Mouse (Mus musculus) neural tube, embryonic 13.5 days (tissue): ENCODE results near the gene Cst3. TPM values are rescaled to one million over a fixed set of nuclear protein-coding genes. Genes with fewer than 3 reads are reported as not detected.

Experiments
- ATAC-seq: fragments of 200-750 bp; cut with Nextera tagmentation; 2 replicates; pipeline ENCODE4 v1.8.0; 2017; ENCODE audit warnings: low read depth, mild to moderate bottlenecking, moderate TSS enrichment, moderate library complexity
- H3K27ac ChIP-seq: fragments of 300-500 bp; sonication (generic); replicated peaks from 2 replicates; pipeline ENCODE4 v1.5.1; 2015; ENCODE audit warnings: moderate library complexity, mild to moderate bottlenecking, inconsistent platforms
- H3K27me3 ChIP-seq: fragments of 300-500 bp; sonication (generic); 2 replicates; pipeline ENCODE4 v1.6.1; 2015; ENCODE audit warnings: mild to moderate bottlenecking, inconsistent platforms
- H3K36me3 ChIP-seq: fragments of 300-500 bp; sonication (generic); 2 replicates; pipeline ENCODE4 v1.6.1; 2015; ENCODE audit warnings: mild to moderate bottlenecking, inconsistent platforms
- H3K4me1 ChIP-seq: fragments of 300-500 bp; sonication (generic); replicated peaks from 2 replicates; pipeline ENCODE4 v1.6.1; 2015; ENCODE audit warnings: inconsistent platforms
- H3K4me2 ChIP-seq: fragments of 300-500 bp; sonication (generic); 2 replicates; pipeline ENCODE4 v1.6.1; 2015; ENCODE audit warnings: inconsistent platforms, mild to moderate bottlenecking, moderate library complexity
- H3K4me3 ChIP-seq: fragments of 300-500 bp; sonication (generic); 2 replicates; pipeline ENCODE4 v1.5.1; 2015; ENCODE audit warnings: mild to moderate bottlenecking, inconsistent platforms
- H3K9ac ChIP-seq: fragments of 300-500 bp; sonication (generic); 2 replicates; pipeline ENCODE4 v1.6.1; 2015; ENCODE audit warnings: moderate library complexity, mild to moderate bottlenecking, inconsistent platforms
- H3K9me3 ChIP-seq: fragments of 300-500 bp; sonication (generic); 2 replicates; pipeline ENCODE4 v1.6.1; 2016; ENCODE audit warnings: inconsistent platforms
- WGBS: fragments of 180-500 bp; shearing (Covaris S2); methylation state at CpG from one replicate; pipeline ENCODE4 v1.1.7; 2015; 5-methylcytosine and 5-hydroxymethylcytosine counted together
- polyA plus RNA-seq: library from polyadenylated mRNA; unstranded; fragments of >200 nt; fragmentation: Nextera tagmentation; extraction: Ambion mirVana; gene quantifications from 2 replicates; pipeline ENCODE4 v1.2.1, GENCODE M21; 2015

The Cst3 gene
- polyA plus RNA-seq, 1 experiment from 2014 or later, result 524 TPM

DNA sequence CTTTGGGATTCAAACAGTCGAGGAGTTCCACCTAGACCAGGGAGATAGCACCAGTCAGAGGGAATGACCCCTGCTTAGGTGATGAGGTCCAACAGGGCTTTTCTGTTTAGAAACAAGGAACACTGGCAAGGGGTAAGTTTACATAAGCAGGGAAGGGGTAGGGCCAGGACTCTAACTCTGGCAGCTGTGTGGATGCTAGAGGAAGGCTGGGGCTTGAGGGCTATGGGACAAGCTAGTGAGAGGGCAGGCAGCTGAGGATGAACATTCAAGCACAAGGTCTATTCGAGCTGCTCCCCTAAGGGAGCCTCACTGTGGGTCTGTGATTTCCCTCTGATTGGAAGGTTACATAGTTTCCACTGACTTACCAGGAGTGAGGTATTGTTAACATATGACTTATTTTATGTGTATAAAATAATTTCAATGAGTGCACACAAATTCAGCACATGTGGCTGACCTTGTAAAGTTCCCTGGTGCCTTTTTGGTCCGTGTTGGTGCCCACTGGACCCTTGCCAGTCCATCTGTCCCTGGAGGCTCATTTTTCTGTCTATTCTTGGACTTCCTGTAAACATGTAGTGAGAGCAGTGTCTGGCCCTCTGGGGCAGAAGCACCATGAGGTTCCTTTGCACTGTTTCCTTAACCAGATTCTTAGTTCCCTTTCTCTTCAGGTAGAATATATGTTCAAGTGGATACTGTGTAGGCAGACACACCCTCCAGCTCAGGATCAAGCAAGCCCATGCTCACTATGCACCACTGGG is 1.7 kb upstream of the Cst3 start:
- no peaks in the 10 kb centered on the region for H3K27me3 ChIP-seq
- no peak overlapping the region for H3K9ac ChIP-seq
- ATAC-seq, result no peak
- no peaks in the 10 kb centered on the region for H3K9me3 ChIP-seq
- no peak overlapping the region for H3K27ac ChIP-seq
- H3K4me3 ChIP-seq, result no peak overlapping the region
- H3K4me2 ChIP-seq, result no peak overlapping the region
- 57% methylated on average over 3 of the region's 3 CpGs for WGBS
- H3K36me3 ChIP-seq, result peaks cover 6% of the 10 kb centered on the region
- peaks cover 29% of the 10 kb centered on the region for H3K4me1 ChIP-seq

DNA sequence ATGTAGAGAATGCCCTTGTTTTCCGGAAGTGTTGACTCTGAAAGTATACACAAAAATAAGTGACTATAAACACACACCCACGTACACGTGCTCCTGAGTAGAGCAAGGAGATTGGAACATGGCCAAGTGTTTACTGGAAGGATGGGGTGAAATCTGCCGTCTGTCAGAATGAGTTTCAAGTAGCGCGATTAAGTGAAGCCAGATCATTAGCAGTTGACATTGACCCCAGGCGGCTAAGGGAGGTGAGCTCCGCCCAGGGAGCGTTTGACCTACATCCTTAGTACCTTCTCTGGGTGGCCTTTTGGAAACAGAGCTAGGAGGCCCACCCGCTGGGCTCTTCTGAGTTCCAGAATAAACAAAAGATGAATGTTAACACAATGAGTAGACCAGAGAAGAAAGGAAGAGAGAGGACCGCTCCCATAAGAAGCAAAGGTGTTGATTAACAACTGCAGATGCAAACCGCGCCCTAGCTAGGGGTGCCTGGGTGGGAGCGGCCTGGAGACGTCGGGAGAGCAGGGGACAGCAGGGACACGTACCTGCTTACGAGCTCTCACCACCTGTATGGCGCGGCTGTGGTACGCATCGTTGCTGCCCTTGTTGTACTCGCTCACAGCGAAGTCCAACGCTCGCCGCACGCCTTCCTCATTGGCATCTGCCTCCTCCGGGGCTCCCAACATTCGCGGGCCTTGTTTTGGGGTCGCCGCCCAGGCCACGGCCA is 716 bp downstream of the Cst3 start:
- Histone ChIP-seq H3K36me3 (peaks cover 24% of the 10 kb centered on the region), H3K4me3 (peak overlapping the region; percentile 92), H3K27ac (peak overlapping the region; percentile 88), H3K4me2 (peak overlapping the region; percentile 92), H3K4me1 (peaks cover 31% of the 10 kb centered on the region), H3K9ac (peak overlapping the region; percentile 86), H3K27me3 (no peaks in the 10 kb centered on the region), H3K9me3 (no peaks in the 10 kb centered on the region)
- ATAC-seq, result peak; percentile 80
- WGBS, result 1% methylated on average over 34 of the region's 34 CpGs

DNA sequence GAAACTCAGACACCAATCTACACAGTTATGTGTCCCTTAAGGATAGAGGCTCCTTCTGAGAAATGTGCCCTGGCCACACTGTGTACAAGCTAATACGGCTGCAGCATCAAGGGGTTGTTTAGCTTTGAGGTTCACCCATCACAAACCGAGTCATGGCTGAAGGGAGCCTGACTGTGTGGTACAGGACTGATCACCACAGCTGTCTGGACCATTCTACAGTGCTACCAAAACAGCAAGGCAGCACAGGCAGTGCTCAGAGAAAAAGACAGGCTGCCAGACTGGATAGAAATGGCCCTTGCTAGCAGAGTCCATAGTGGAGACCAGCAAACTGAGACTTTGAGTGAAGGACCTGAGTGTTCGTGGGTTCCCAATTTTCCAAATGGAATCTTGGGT is 1.3 kb downstream of the Cst3 start:
- H3K27ac ChIP-seq, result no peak overlapping the region
- H3K4me1 ChIP-seq, result peaks cover 31% of the 10 kb centered on the region
- H3K9ac ChIP-seq, result peak overlapping the region; percentile 86
- H3K27me3 ChIP-seq, result no peaks in the 10 kb centered on the region
- ATAC-seq, result 0 out of 2 replicates have a peak, but pooled peaks have one; percentile 8
- 64% methylated on average over 3 of the region's 3 CpGs for WGBS
- peak overlapping the region; percentile 92 for H3K4me3 ChIP-seq
- no peaks in the 10 kb centered on the region for H3K9me3 ChIP-seq
- peaks cover 24% of the 10 kb centered on the region for H3K36me3 ChIP-seq
- peak overlapping the region; percentile 92 for H3K4me2 ChIP-seq

DNA sequence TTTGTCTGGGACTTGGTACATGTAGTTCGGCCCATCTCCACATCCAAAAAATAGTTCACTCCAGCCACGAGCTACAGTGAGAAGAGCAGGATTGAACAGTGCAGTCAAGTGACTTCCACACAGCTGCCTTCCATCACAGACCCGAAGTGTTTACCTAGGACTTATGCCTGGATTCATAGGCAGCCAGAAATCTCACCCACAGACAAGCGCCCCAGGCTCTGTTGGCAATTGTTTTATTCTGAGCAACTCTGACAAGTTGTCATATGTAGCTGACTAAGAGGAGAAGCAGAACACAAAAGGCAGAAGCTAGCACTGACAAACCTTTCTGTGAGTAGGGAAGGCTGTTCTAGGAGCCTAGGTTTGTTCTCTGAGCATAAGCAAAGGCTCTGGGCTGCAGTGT is 2.6 kb downstream of the Cst3 start:
- peak overlapping the region; percentile 92 for H3K4me3 ChIP-seq

DNA sequence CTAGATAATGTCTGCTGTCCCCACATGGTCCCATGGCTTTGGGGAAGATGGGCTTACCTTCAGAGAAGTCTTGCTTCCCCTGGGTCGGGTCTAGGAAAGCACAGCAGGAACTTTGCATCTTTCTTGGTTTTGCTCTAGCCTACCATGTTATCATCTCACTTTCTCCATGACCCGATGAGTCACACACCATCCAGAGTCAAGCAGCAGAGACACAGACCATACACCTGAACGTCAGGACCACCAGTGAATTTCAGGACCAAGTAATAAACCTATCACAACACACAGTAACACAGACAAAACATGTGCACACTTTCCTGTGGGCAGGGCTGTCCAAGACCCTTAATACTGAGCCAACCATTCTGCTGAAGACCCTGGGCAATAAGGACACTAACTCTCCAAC is 5.0 kb downstream of the Cst3 start:
- H3K27ac ChIP-seq, result no peak overlapping the region
- H3K9me3 ChIP-seq, result no peaks in the 10 kb centered on the region
- H3K4me1 ChIP-seq, result peaks cover 26% of the 10 kb centered on the region
- H3K27me3 ChIP-seq, result no peaks in the 10 kb centered on the region
- H3K4me2 ChIP-seq, result no peak overlapping the region
- no peak for ATAC-seq
- WGBS, result 88% methylated on average over 3 of the region's 3 CpGs
- no peak overlapping the region for H3K4me3 ChIP-seq
- no peak overlapping the region for H3K9ac ChIP-seq
- peaks cover 24% of the 10 kb centered on the region for H3K36me3 ChIP-seq

More for the DNA sequence above, 2.6 kb downstream of the Cst3 start:
- peak overlapping the region; percentile 92 for H3K4me2 ChIP-seq
- WGBS, result 87% methylated on average over 4 of the region's 4 CpGs
- H3K36me3 ChIP-seq, result peaks cover 24% of the 10 kb centered on the region
- H3K27me3 ChIP-seq, result no peaks in the 10 kb centered on the region
- no peak for ATAC-seq
- H3K9ac ChIP-seq, result peak overlapping the region; percentile 86; the same call in 1 of the 2 replicates
- no peaks in the 10 kb centered on the region for H3K9me3 ChIP-seq
- H3K4me1 ChIP-seq, result peaks cover 31% of the 10 kb centered on the region
- H3K27ac ChIP-seq, result no peak overlapping the region

DNA sequence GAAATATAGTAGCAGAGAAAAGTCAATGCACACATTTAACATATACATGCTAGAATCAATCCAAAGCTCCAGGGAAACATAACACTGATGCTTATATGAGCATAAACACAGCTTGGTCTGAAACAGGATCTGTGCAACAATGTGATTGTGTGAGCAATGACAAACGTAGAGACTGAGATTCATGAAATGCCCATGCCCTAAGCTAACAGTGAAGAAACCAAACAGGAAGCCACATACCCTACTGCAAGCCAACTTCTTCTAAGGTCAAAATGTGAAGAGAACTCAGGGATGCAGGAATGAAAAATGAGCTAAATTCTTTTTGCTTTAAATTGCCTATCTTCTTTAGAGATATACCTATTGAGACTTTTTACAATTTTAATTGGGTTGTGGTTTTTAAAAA is 6.5 kb downstream of the Cst3 start:
- H3K4me1 ChIP-seq, result peaks cover 20% of the 10 kb centered on the region
- 79% methylated on average over 1 of the region's 1 CpGs for WGBS
- ATAC-seq, result no peak
- peaks cover 24% of the 10 kb centered on the region for H3K36me3 ChIP-seq
- no peak overlapping the region for H3K27ac ChIP-seq
- no peaks in the 10 kb centered on the region for H3K27me3 ChIP-seq
- H3K4me3 ChIP-seq, result no peak overlapping the region
- H3K9ac ChIP-seq, result no peak overlapping the region
- H3K4me2 ChIP-seq, result no peak overlapping the region
- no peaks in the 10 kb centered on the region for H3K9me3 ChIP-seq

DNA sequence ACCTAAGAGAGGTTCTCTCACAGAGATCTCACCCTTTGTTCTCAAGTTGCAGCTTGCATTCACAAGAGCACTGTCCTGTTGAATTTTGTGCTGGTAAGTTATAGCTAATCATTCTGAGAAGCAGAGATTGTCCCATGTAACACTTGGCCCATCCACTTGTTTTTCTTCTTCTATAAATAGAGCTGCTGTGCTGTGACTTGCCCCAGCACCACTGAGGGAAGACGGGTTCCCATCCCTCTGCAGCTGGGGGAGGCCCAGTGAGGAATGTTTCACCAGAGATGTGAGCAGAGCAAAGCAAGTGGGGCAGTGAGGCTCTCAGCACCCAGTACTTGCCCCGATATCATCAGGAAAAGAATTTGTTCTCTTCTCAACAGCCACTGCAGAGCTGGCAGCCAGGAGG is 10.5 kb downstream of the Cst3 start, which contains the start of gene 9230104L09Rik:
Gene 9230104L09Rik (minus strand): TSS at position 73 of the 400 bp plus-strand sequence.
- Histone ChIP-seq H3K9me3 (no peaks in the 10 kb centered on the region), H3K4me1 (no peaks in the 10 kb centered on the region), H3K27ac (no peak within 1 kb of the TSS), H3K4me3 (no peak within 1 kb of the TSS), H3K27me3 (no peaks in the 10 kb centered on the region), H3K9ac (no peak within 1 kb of the TSS), H3K4me2 (no peak within 1 kb of the TSS), H3K36me3 (no peaks in the 10 kb centered on the region)
- ATAC-seq, result no peak
- 70% methylated on average over 2 of the region's 2 CpGs for WGBS

DNA sequence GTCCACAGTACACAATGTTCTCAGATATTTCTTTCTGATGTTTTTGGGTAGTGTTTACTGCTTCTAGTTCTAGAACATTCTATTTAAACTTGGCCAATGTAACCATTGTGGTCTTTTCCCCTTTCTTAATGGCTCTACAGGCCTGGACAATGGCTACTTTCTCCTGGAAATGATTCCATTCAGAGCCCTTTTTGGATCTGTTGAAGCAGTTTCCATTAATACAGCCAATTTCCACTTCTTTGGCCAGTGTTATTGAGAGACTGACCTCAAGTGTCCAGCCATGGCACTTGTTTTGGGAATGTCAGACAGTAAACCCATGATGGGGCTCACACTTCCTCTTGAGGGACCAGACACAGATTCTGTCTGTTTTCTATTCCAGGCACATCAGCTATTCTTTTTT is 13.8 kb downstream of the Cst3 start:
- H3K4me1 ChIP-seq, result no peaks in the 10 kb centered on the region
- H3K9ac ChIP-seq, result no peak overlapping the region
- H3K4me2 ChIP-seq, result no peak overlapping the region
- H3K4me3 ChIP-seq, result no peak overlapping the region
- H3K36me3 ChIP-seq, result no peaks in the 10 kb centered on the region
- no peak overlapping the region for H3K27ac ChIP-seq
- H3K27me3 ChIP-seq, result no peaks in the 10 kb centered on the region
- no peak for ATAC-seq
- no peaks in the 10 kb centered on the region for H3K9me3 ChIP-seq

DNA sequence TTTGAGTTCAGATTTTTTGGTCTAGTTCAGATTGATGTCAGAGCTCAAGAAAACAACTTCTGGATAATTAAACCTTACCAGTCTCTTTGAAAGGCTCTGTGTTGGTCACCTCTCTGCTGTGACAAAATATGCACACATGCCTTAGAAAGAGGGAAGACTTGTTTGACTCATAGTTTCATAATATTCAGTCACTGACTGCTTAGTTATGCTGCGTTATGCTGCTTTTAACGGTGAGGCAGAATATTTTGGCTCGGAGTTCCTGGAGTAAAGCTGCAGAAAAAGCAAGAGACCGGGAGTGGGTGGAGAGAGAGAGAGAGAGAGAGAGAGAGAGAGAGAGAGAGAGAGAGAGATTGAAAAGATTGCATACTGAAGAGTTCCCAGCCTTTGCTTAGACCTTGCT is 14.5 kb downstream of the Cst3 start:
- H3K36me3 ChIP-seq, result no peaks in the 10 kb centered on the region
- no peaks in the 10 kb centered on the region for H3K9me3 ChIP-seq
- no peak overlapping the region for H3K4me3 ChIP-seq
- H3K27me3 ChIP-seq, result no peaks in the 10 kb centered on the region
- no peaks in the 10 kb centered on the region for H3K4me1 ChIP-seq
- H3K9ac ChIP-seq, result no peak overlapping the region
- H3K4me2 ChIP-seq, result no peak overlapping the region
- no peak overlapping the region for H3K27ac ChIP-seq
- no peak for ATAC-seq
- WGBS, result 86% methylated on average over 4 of the region's 4 CpGs

DNA sequence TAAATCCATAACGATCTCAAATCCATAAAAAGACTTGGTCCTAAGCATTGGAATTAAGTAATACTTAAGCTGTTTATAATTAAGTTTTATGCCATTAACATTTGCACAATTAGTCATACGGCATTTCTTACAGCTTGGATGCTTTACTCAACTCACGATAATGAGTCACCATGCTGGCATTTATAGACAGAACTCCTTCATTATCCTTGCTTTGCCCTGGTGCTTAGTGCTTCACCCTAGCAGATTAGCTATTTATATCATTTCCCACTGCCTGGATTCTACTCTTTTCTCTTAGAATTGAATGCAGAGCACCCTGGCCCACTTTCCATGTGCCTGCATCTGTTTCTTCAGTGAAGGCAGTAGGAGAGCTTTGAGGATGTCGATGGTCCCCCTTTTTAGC is 18.0 kb downstream of the Cst3 start:
- ATAC-seq, result no peak
- H3K4me3 ChIP-seq, result no peak overlapping the region
- 85% methylated on average over 4 of the region's 4 CpGs for WGBS
- no peak overlapping the region for H3K27ac ChIP-seq
- H3K4me1 ChIP-seq, result no peaks in the 10 kb centered on the region
- no peaks in the 10 kb centered on the region for H3K27me3 ChIP-seq
- H3K9me3 ChIP-seq, result no peaks in the 10 kb centered on the region
- no peak overlapping the region for H3K4me2 ChIP-seq
- H3K36me3 ChIP-seq, result no peaks in the 10 kb centered on the region
- no peak overlapping the region for H3K9ac ChIP-seq

DNA sequence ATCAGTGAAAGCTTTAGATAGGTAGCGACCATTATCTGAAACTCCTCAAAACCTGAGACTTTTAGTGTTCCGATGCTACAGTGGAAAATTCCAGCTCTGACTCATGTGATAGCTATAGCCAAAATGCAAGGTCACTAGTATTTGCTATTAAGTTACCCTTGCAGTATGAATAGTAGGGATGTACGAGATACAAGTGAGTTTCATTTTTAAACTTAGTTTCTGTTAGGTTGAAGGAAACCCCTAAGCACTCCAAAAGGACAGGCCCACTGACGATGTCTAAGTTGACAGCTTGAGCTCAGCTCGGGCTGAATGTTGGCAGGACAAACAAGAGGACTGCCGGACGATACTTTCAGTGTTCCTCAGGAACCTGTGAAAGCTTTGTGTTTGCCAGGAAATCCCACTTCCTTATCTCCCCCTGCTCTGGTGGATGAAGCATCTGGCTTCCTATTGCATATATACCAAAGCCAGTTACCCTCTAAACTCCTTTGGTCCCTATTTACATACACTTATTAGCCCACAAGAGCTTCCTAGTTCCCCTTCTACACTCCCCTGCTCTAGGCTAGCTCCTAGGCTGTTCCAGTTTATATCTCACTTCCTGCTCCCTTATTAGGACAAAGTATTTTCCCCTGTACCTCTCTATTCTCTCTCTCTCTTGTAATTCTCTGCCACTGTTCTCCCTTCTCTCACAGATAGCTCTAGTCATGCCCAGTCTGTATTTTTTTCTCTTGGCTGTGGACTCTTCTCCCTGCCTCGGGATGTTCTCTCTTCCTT is 18.7 kb downstream of the Cst3 start:
- no peaks in the 10 kb centered on the region for H3K4me1 ChIP-seq
- no peak overlapping the region for H3K4me2 ChIP-seq
- 84% methylated on average over 8 of the region's 8 CpGs for WGBS
- no peaks in the 10 kb centered on the region for H3K9me3 ChIP-seq
- no peaks in the 10 kb centered on the region for H3K27me3 ChIP-seq
- no peak overlapping the region for H3K9ac ChIP-seq
- ATAC-seq, result no peak
- H3K4me3 ChIP-seq, result no peak overlapping the region
- no peak overlapping the region for H3K27ac ChIP-seq
- no peaks in the 10 kb centered on the region for H3K36me3 ChIP-seq
